Mouse (Mus musculus) ES-E14 (cell line): ENCODE measurements at regions not wholly inside any gene's neighbourhood (a gene's known extent, or its start where the extent isn't known, plus 50 kb on each side); places are given as distances from the start of the nearest gene placed in this dataset.

Source experiments
- DNase-seq: peaks from one replicate; pipeline ENCODE4 v3.0.0-alpha.2; 2013; ENCODE audit warnings: low read depth, low spot score
- H3K27ac ChIP-seq: 2 replicates; pipeline ENCODE4 v1.5.1; 2012; ENCODE audit warnings: low read depth, mild to moderate bottlenecking, low read length, moderate library complexity, mixed read lengths; ENCODE audit not compliant: poor library complexity, insufficient read depth, severe bottlenecking
- H3K36me3 ChIP-seq: 2 replicates; pipeline ENCODE4 v1.6.1; 2012; ENCODE audit warnings: mild to moderate bottlenecking, low read length, moderate library complexity, mixed read lengths; ENCODE audit not compliant: control insufficient read depth, poor library complexity, insufficient read depth, severe bottlenecking
- H3K4me1 ChIP-seq, 2 experiments: fragments of 150-350 bp in 1 of 2; sonication (generic) in 1 of 2; 2 replicates each; pipeline ENCODE4 v1.6.1; 2012; ENCODE audit warnings: low read length in 2 of 2, mild to moderate bottlenecking in 1 of 2, mixed read lengths in 1 of 2; ENCODE audit not compliant: control insufficient read depth in 2 of 2, insufficient read depth in 2 of 2, poor library complexity in 1 of 2
- H3K4me3 ChIP-seq, 2 experiments: fragments of 150-350 bp in 1 of 2; sonication (generic) in 1 of 2; 2 replicates each; pipeline ENCODE4 v1.5.1; 2012; ENCODE audit warnings: low read length in 2 of 2, low read depth in 1 of 2, mild to moderate bottlenecking in 1 of 2, mixed read lengths in 1 of 2; ENCODE audit not compliant: insufficient read depth in 1 of 2, poor library complexity in 1 of 2, severe bottlenecking in 1 of 2
- H3K9ac ChIP-seq: 2 replicates; pipeline ENCODE4 v1.6.1; 2012; ENCODE audit warnings: low read depth, mild to moderate bottlenecking, low read length, mixed read lengths; ENCODE audit not compliant: poor library complexity, insufficient read depth, severe bottlenecking
- H3K9me3 ChIP-seq: fragments of 150-350 bp; sonication (generic); 2 replicates; pipeline ENCODE4 v1.6.1; 2012; ENCODE audit warnings: low read depth, mild to moderate bottlenecking, low read length; ENCODE audit not compliant: control insufficient read depth, insufficient read depth
- CHD2 ChIP-seq: IDR thresholded peaks from 2 replicates; pipeline ENCODE4 v1.6.1; 2014; ENCODE audit warnings: mild to moderate bottlenecking, low read depth, low read length, inconsistent platforms
- HCFC1 ChIP-seq: IDR thresholded peaks from 2 replicates; pipeline ENCODE4 v1.6.1; 2012; ENCODE audit warnings: low read length, inconsistent platforms, borderline replicate concordance; ENCODE audit not compliant: insufficient read depth
- MAFK ChIP-seq: IDR thresholded peaks from 2 replicates; pipeline ENCODE4 v1.6.1; 2014; ENCODE audit warnings: mild to moderate bottlenecking, low read depth, low read length, inconsistent platforms; ENCODE audit not compliant: insufficient read depth
- ZC3H11A ChIP-seq: IDR thresholded peaks from 2 replicates; pipeline ENCODE4 v1.6.1; 2012; ENCODE audit warnings: low read depth, mild to moderate bottlenecking, inconsistent platforms, low read length, borderline replicate concordance
- ZNF384 ChIP-seq: IDR thresholded peaks from 2 replicates; pipeline ENCODE4 v1.6.1; 2012; ENCODE audit warnings: low read depth, low read length, inconsistent platforms
- in situ Hi-C, 2 experiments: fragments of 600-800 bp; cut with MboI; formaldehyde crosslinking; loops; one replicate each; pipeline ENCODE4 v1.15.1; 2025; ENCODE audit warnings: low sequenced_read_pairs in 2 of 2, inconsistent platforms in 1 of 2; ENCODE audit not compliant: unreplicated experiment in 2 of 2

DNA sequence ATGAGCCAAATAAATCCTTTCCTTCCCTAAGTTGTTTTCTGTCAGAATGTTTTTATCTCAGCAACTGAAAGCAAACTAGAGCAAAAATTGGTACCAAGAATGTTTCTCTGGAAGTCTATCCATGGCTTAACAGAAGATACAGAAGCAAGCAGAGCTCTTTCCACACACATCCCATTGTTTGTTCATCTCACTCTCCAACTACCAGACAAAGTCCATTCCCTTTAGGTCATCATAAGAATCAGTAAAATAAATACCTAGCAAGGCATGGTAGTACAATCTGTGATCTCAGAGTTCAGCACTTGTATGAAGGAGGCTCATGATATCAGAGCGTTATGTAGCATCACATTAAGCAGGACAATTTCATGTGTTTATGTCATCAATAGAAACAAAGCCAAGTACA is 257.3 kb upstream of the Onecut1 start:
- H3K9ac ChIP-seq, result no peak overlapping the region
- H3K27ac ChIP-seq, result no peak overlapping the region
- no peak for DNase-seq
- no peaks in the 10 kb centered on the region for H3K36me3 ChIP-seq
- H3K4me1 ChIP-seq, result no peaks in the 10 kb centered on the region
- H3K9me3 ChIP-seq, result no peaks in the 10 kb centered on the region
- H3K4me3 ChIP-seq, result no peak overlapping the region
- in situ Hi-C loops, result no loop called here
- TF ChIP-seq CHD2, result no peak
- no peak for TF ChIP-seq ZC3H11A
- TF ChIP-seq MAFK, result no peak
- TF ChIP-seq HCFC1, result no peak
- no peak for TF ChIP-seq ZNF384

DNA sequence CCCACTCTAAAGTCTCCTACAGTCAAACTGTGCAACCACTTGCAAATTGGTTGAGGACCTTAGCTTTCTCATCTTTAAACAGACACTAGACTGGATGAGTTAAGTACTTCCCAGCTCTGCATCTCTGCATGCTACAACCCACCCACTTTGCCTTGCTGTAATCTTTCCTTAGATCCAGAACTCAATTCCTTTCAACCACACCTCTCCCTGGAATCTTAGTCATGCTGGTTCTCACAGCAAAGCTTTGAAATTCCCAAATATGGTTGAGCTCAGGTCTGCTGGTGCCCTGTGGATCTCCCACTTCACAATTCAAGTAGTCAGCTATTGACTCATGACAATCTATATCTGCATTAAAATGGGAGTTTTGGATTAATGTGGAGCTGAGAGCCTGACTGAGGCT is 239.8 kb upstream of the Onecut1 start:
- Histone ChIP-seq H3K4me3 (no peak overlapping the region), H3K27ac (no peak overlapping the region), H3K4me1 (no peaks in the 10 kb centered on the region), H3K9me3 (no peaks in the 10 kb centered on the region), H3K36me3 (no peaks in the 10 kb centered on the region), H3K9ac (no peak overlapping the region)
- peak; percentile 9 for DNase-seq
- no peak for TF ChIP-seq MAFK
- TF ChIP-seq CHD2, result no peak
- no peak for TF ChIP-seq HCFC1
- TF ChIP-seq ZNF384, result no peak
- TF ChIP-seq ZC3H11A, result no peak
- in situ Hi-C loops, result no loop called here

DNA sequence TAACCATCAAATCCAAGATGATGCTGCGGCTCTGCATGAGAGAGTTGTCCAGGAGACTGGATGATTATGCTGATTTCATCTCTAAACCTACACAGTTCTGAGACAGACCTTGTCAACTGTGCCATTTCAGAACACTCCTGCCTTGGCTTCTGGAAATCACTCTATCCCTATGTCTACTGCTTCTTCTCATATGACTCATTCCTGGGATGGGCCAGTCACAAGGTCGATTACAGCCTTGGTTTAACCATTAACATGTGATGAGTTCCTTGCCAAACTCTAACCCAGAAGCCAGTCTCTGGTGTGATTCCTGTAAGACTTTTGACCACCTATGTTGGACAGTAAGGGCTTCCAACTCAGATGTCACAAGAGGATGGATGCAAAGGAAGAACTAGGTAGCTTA is 216.3 kb upstream of the Onecut1 start:
- H3K36me3 ChIP-seq, result no peaks in the 10 kb centered on the region
- DNase-seq, result no peak
- in situ Hi-C loops, result no loop called here
- H3K9ac ChIP-seq, result no peak overlapping the region
- TF ChIP-seq ZC3H11A, result no peak
- TF ChIP-seq ZNF384, result no peak
- TF ChIP-seq MAFK, result no peak
- TF ChIP-seq CHD2, result no peak
- TF ChIP-seq HCFC1, result no peak
- no peaks in the 10 kb centered on the region for H3K4me1 ChIP-seq
- no peak overlapping the region for H3K27ac ChIP-seq
- H3K9me3 ChIP-seq, result no peaks in the 10 kb centered on the region
- no peak overlapping the region for H3K4me3 ChIP-seq

DNA sequence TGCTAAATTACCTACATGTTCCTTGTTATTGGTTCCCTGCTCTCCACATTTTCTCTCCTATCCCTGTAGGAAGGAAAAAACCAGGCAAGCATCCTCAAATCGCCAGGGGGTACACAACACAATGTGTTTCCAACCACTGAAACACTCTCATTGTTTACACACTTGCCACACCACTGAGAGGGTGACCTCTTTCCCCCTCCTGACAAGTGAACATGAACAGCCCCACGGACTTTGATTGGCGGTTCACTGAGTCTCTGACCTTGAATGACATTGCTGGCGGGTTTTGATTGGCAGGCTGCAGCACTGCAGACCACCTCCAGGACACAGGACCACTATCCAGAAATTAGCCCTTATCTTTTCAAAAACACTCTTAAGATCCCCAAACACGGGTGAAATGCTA is 211.7 kb upstream of the Onecut1 start:
- no peak for TF ChIP-seq ZC3H11A
- no peak for TF ChIP-seq MAFK
- TF ChIP-seq HCFC1, result no peak
- no peak for TF ChIP-seq ZNF384
- Histone ChIP-seq H3K4me1 (no peaks in the 10 kb centered on the region), H3K36me3 (no peaks in the 10 kb centered on the region), H3K9ac (no peak overlapping the region), H3K4me3 (no peak overlapping the region), H3K27ac (no peak overlapping the region), H3K9me3 (no peaks in the 10 kb centered on the region)
- no peak for DNase-seq
- in situ Hi-C loops, result no loop called here

DNA sequence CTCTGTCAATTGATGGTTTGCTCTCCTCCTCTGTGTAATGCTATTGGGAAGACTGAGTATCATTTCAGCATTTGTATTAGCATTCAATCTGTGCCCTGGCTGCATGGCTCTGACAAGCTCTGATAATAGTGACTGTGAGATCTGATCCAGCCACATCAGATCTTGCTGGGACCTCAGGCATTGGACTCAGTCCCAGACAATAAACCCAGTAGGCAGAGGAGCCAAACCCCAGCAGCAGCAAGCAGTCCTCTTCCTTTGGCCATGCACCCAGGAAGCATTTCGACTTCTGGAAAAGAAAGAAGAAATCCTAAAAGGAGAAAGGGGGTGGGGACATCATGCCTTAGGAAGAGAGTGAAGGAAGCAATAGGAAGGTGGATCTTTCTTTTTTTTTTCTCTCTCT is 205.8 kb upstream of the Onecut1 start:
- H3K4me1 ChIP-seq, result no peaks in the 10 kb centered on the region
- H3K36me3 ChIP-seq, result no peaks in the 10 kb centered on the region
- in situ Hi-C loops, result no loop called here
- no peak for DNase-seq
- no peaks in the 10 kb centered on the region for H3K9me3 ChIP-seq
- H3K9ac ChIP-seq, result no peak overlapping the region
- TF ChIP-seq MAFK (no peak), HCFC1 (no peak), CHD2 (no peak), ZNF384 (no peak), ZC3H11A (no peak)
- H3K4me3 ChIP-seq, result no peak overlapping the region
- H3K27ac ChIP-seq, result no peak overlapping the region
